Mouse (Mus musculus): ENCODE results near the gene Nemp1.

Nemp1 gene

GRCm38 (mm10) chr10:127666501-127667268, at the start of gene Nemp1:
TSS of gene Nemp1 (plus strand) at chr10:127666901.
- DNase-seq (ENCODE audit: extremely low spot score), result peak; percentile 80

- no peak for DNase-seq (ENCODE audit: extremely low spot score)
These were observed 49.4 kb upstream of the Nemp1 start for GRCm38 (mm10) chr10:127617294-127617693.

- DNase-seq (ENCODE audit: extremely low spot score), result no peak
These were observed 48.5 kb upstream of the Nemp1 start for GRCm38 (mm10) chr10:127618173-127618572.

- DNase-seq (ENCODE audit: extremely low spot score), result no peak
These were observed 47.5 kb upstream of the Nemp1 start for GRCm38 (mm10) chr10:127619119-127619721.

- peak; percentile 63 for DNase-seq (ENCODE audit: extremely low spot score)
These were observed 46.7 kb upstream of the Nemp1 start for GRCm38 (mm10) chr10:127619941-127620405.

- DNase-seq (ENCODE audit: extremely low spot score), result peak; percentile 81
These were observed 46.1 kb upstream of the Nemp1 start, which contains the start of gene Lrp1 for GRCm38 (mm10) chr10:127620406-127621190. TSS of gene Lrp1 (minus strand) at chr10:127621148.

- DNase-seq (ENCODE audit: extremely low spot score), result peak; percentile 92
These were observed 45.3 kb upstream of the Nemp1 start for GRCm38 (mm10) chr10:127621191-127622056.

- no peak for DNase-seq (ENCODE audit: extremely low spot score)
These were observed 44.7 kb upstream of the Nemp1 start for GRCm38 (mm10) chr10:127622057-127622392.

GRCm38 (mm10) chr10:127622661-127623060, 44.0 kb upstream of the Nemp1 start:
- no peak for DNase-seq (ENCODE audit: extremely low spot score)

- no peak for DNase-seq (ENCODE audit: extremely low spot score)
These were observed 43.1 kb upstream of the Nemp1 start for GRCm38 (mm10) chr10:127623439-127624216.

- DNase-seq (ENCODE audit: extremely low spot score), result no peak
These were observed 40.3 kb upstream of the Nemp1 start for GRCm38 (mm10) chr10:127626433-127626832.

GRCm38 (mm10) chr10:127631261-127632214, 35.2 kb upstream of the Nemp1 start:
- no peak for DNase-seq (ENCODE audit: extremely low spot score)

- no peak for DNase-seq (ENCODE audit: extremely low spot score)
These were observed 33.9 kb upstream of the Nemp1 start for GRCm38 (mm10) chr10:127632668-127633271.

GRCm38 (mm10) chr10:127640421-127640820, 26.3 kb upstream of the Nemp1 start:
- DNase-seq (ENCODE audit: extremely low spot score), result no peak

GRCm38 (mm10) chr10:127641861-127642771, 24.6 kb upstream of the Nemp1 start:
- DNase-seq (ENCODE audit: extremely low spot score), result peak; percentile 82

GRCm38 (mm10) chr10:127642772-127643552, 23.7 kb upstream of the Nemp1 start, which contains the start of gene Stat6:
TSS of gene Stat6 (plus strand) at chr10:127642986.
- peak; percentile 66 for DNase-seq (ENCODE audit: extremely low spot score)

Measured in embryo, embryonic 9.5 days (tissue).